ENCODE assay signal across 8 mouse cellular contexts in genomic region chr13:19177662-19178259, GRCm38 (mm10).
A peak's percentile ranks its signal among the peaks of the same experiment; 100 is the strongest.
DNase-seq lines count a peak whose midpoint lies in the region; ATAC-seq lines count a peak whose summit lies in the region.

No protein-coding gene starts in this region.

- WGBS in heart, embryonic 11.5 days (ENCODE audit: insufficient replicate concordance), result 48% methylated on average over 1 of the region's 1 CpGs
- WGBS in forebrain, embryonic 13.5 days, result 55% methylated on average over 1 of the region's 1 CpGs
- WGBS in intestine, embryonic 15.5 days, result 83% methylated on average over 1 of the region's 1 CpGs
- 71% methylated on average over 1 of the region's 1 CpGs for WGBS in limb, embryonic 12.5 days
- 45% methylated on average over 1 of the region's 1 CpGs for WGBS in midbrain, embryonic 14.5 days
- 75% methylated on average over 1 of the region's 1 CpGs for WGBS in stomach, embryonic 16.5 days

- ATAC-seq in heart, embryonic 11.5 days (replicated peaks; ENCODE audit: insufficient number of reproducible peaks, low FRiP score, low TSS enrichment), result peak; percentile 72
- ATAC-seq in forebrain, embryonic 13.5 days, result peak; percentile 95
- ATAC-seq in intestine, embryonic 15.5 days, result peak; percentile 88
- peak; percentile 52; the same call in 1 of the 2 replicates for ATAC-seq in limb, embryonic 12.5 days (ENCODE audit: insufficient number of reproducible peaks, insufficient read depth, low FRiP score, low TSS enrichment, low read depth)
- peak; percentile 82 for ATAC-seq in midbrain, embryonic 14.5 days (ENCODE audit: low FRiP score, low TSS enrichment)
- peak; percentile 64; the same call in 1 of the 2 replicates for ATAC-seq in stomach, embryonic 16.5 days (ENCODE audit: insufficient read depth, low FRiP score)

- no peaks in the 10 kb centered on the region for H3K36me3 ChIP-seq in heart, embryonic 11.5 days (ENCODE audit: control insufficient read depth, insufficient read depth, low read length)
- H3K36me3 ChIP-seq in forebrain, embryonic 13.5 days (ENCODE audit: poor library complexity, severe bottlenecking), result no peaks in the 10 kb centered on the region
- H3K36me3 ChIP-seq in intestine, embryonic 15.5 days, result no peaks in the 10 kb centered on the region
- no peaks in the 10 kb centered on the region for H3K36me3 ChIP-seq in limb, embryonic 12.5 days
- no peaks in the 10 kb centered on the region for H3K36me3 ChIP-seq in midbrain, embryonic 14.5 days (ENCODE audit: control insufficient read depth, insufficient read depth, low read length)
- H3K36me3 ChIP-seq in stomach, embryonic 16.5 days (ENCODE audit: control insufficient read depth, insufficient read depth, low read length), result no peaks in the 10 kb centered on the region

- H3K4me3 ChIP-seq in heart, embryonic 11.5 days (ENCODE audit: low read depth, low read length), result no peak overlapping the region
- no peak overlapping the region for H3K4me3 ChIP-seq in forebrain, embryonic 13.5 days
- H3K4me3 ChIP-seq in intestine, embryonic 15.5 days (replicated peaks), result no peak overlapping the region
- no peak overlapping the region for H3K4me3 ChIP-seq in limb, embryonic 12.5 days (replicated peaks)
- H3K4me3 ChIP-seq in midbrain, embryonic 14.5 days (replicated peaks; ENCODE audit: low read depth, low read length), result no peak overlapping the region
- H3K4me3 ChIP-seq in stomach, embryonic 16.5 days (replicated peaks; ENCODE audit: low read length), result no peak overlapping the region

- H3K9ac ChIP-seq in heart, embryonic 11.5 days (ENCODE audit: low read depth, low read length), result no peak overlapping the region
- H3K9ac ChIP-seq in forebrain, embryonic 13.5 days, result no peak overlapping the region
- H3K9ac ChIP-seq in intestine, embryonic 15.5 days, result no peak overlapping the region
- H3K9ac ChIP-seq in limb, embryonic 12.5 days (replicated peaks), result no peak overlapping the region
- no peak overlapping the region for H3K9ac ChIP-seq in midbrain, embryonic 14.5 days (replicated peaks; ENCODE audit: low read length)
- no peak overlapping the region for H3K9ac ChIP-seq in stomach, embryonic 16.5 days (ENCODE audit: low read length)

- intact Hi-C loops in heart, postnatal 25 days (cut with DNase I), result no loop called here

- H3K4me2 ChIP-seq in heart, embryonic 11.5 days, result no peak overlapping the region
- no peak overlapping the region for H3K4me2 ChIP-seq in forebrain, embryonic 13.5 days
- no peak overlapping the region for H3K4me2 ChIP-seq in intestine, embryonic 15.5 days (replicated peaks)
- no peak overlapping the region for H3K4me2 ChIP-seq in limb, embryonic 12.5 days
- H3K4me2 ChIP-seq in midbrain, embryonic 14.5 days (ENCODE audit: low read length), result no peak overlapping the region
- H3K4me2 ChIP-seq in stomach, embryonic 16.5 days (ENCODE audit: low read depth, low read length), result no peak overlapping the region

- H3K27ac ChIP-seq in heart, embryonic 11.5 days (ENCODE audit: low read depth, low read length), result no peak overlapping the region
- H3K27ac ChIP-seq in forebrain, embryonic 13.5 days, result no peak overlapping the region
- H3K27ac ChIP-seq in intestine, embryonic 15.5 days, result no peak overlapping the region
- no peak overlapping the region for H3K27ac ChIP-seq in limb, embryonic 12.5 days
- H3K27ac ChIP-seq in midbrain, embryonic 14.5 days (replicated peaks; ENCODE audit: low read depth, low read length), result no peak overlapping the region
- H3K27ac ChIP-seq in stomach, embryonic 16.5 days (ENCODE audit: low read length), result no peak overlapping the region

- H3K9me3 ChIP-seq in heart, embryonic 11.5 days (replicated peaks; ENCODE audit: control insufficient read depth, low read length), result no peaks in the 10 kb centered on the region
- H3K9me3 ChIP-seq in forebrain, embryonic 13.5 days (replicated peaks), result no peaks in the 10 kb centered on the region
- H3K9me3 ChIP-seq in intestine, embryonic 15.5 days, result no peaks in the 10 kb centered on the region
- no peaks in the 10 kb centered on the region for H3K9me3 ChIP-seq in limb, embryonic 12.5 days
- H3K9me3 ChIP-seq in midbrain, embryonic 14.5 days (ENCODE audit: control insufficient read depth, low read length), result no peaks in the 10 kb centered on the region
- H3K9me3 ChIP-seq in stomach, embryonic 16.5 days (replicated peaks; ENCODE audit: control insufficient read depth, low read length), result no peaks in the 10 kb centered on the region

- no peaks in the 10 kb centered on the region for H3K4me1 ChIP-seq in heart, embryonic 11.5 days (ENCODE audit: control insufficient read depth, insufficient read depth, low read length)
- no peaks in the 10 kb centered on the region for H3K4me1 ChIP-seq in forebrain, embryonic 13.5 days
- no peaks in the 10 kb centered on the region for H3K4me1 ChIP-seq in intestine, embryonic 15.5 days (replicated peaks)
- no peaks in the 10 kb centered on the region for H3K4me1 ChIP-seq in limb, embryonic 12.5 days (replicated peaks)
- no peaks in the 10 kb centered on the region for H3K4me1 ChIP-seq in midbrain, embryonic 14.5 days (ENCODE audit: control insufficient read depth, insufficient read depth, low read length)
- H3K4me1 ChIP-seq in stomach, embryonic 16.5 days (ENCODE audit: control insufficient read depth, insufficient read depth, low read length), result no peaks in the 10 kb centered on the region

- no peaks in the 10 kb centered on the region for H3K27me3 ChIP-seq in heart, embryonic 11.5 days (ENCODE audit: control insufficient read depth, insufficient read depth, low read length)
- no peaks in the 10 kb centered on the region for H3K27me3 ChIP-seq in forebrain, embryonic 13.5 days
- no peaks in the 10 kb centered on the region for H3K27me3 ChIP-seq in intestine, embryonic 15.5 days (replicated peaks)
- no peaks in the 10 kb centered on the region for H3K27me3 ChIP-seq in limb, embryonic 12.5 days
- no peaks in the 10 kb centered on the region for H3K27me3 ChIP-seq in midbrain, embryonic 14.5 days (ENCODE audit: control insufficient read depth, insufficient read depth, low read length)
- H3K27me3 ChIP-seq in stomach, embryonic 16.5 days (ENCODE audit: control insufficient read depth, insufficient read depth, low read length), result no peaks in the 10 kb centered on the region

- DNase-seq in heart, postnatal 25 days (ENCODE audit: low spot score), result no peak
- peak; percentile 35 for DNase-seq in cerebellum, adult 11-12 months
- peak; percentile 76 for DNase-seq in midbrain, embryonic 14.5 days
